Mouse (Mus musculus): Measurements from ENCODE around the gene Fas.

- TF ChIP-seq POLR2A (IDR thresholded peaks at IDR 0.05; ENCODE audit: control insufficient read depth, extremely low read depth, insufficient read depth, low read length, poor library complexity) = no peak
- no peak for TF ChIP-seq CTCF (IDR thresholded peaks at IDR 0.05; ENCODE audit: borderline replicate concordance, control insufficient read depth, extremely low read depth, insufficient read depth, low read length, poor library complexity)
Measured at GRCm38 (mm10) chr19:34283614-34284013, 6.9 kb upstream of the Fas start.
